Mouse (Mus musculus) heart, postnatal 0 days (tissue): ENCODE data around the gene Cux1.

Experiments
- CTCF ChIP-seq: IDR thresholded peaks from 2 replicates; pipeline ENCODE4 v1.5.1; 2016; ENCODE audit warnings: antibody characterized with exemption, control low read depth, low read depth
- EP300 ChIP-seq: IDR thresholded peaks from 2 replicates; pipeline ENCODE4 v1.6.1; 2016; ENCODE audit warnings: antibody characterized with exemption, low read depth

- TF ChIP-seq CTCF (no peak), EP300 (no peak)
These were observed 349.3 kb downstream of the Cux1 start for GRCm38 (mm10) chr5:136217932-136218381.
